Mouse (Mus musculus): Measurements from ENCODE around the gene Tnfrsf9.
A peak's percentile ranks its signal among the peaks of the same experiment; 100 is the strongest.
"Not testable (repeated sequence)": the region's sequence is repeated elsewhere in the genome, so short reads cannot be mapped to it uniquely, and the experiment has no call there.

Tnfrsf9 gene

GRCm38 (mm10) chr4:150914290-150914733, at the start of gene Tnfrsf9, which contains the start of gene Park7:
Gene Tnfrsf9, plus strand, starts transcription at chr4:150914562.
Gene Park7, minus strand, starts transcription at chr4:150914437.
- peak; percentile 86 to 93 for DNase-seq (ENCODE audit: low spot score in 2 of 2)

GRCm38 (mm10) chr4:150865371-150865770, 49.0 kb upstream of the Tnfrsf9 start:
- no peak for DNase-seq (ENCODE audit: low spot score in 2 of 2)

GRCm38 (mm10) chr4:150866069-150866468, 48.3 kb upstream of the Tnfrsf9 start:
- no peak for DNase-seq (ENCODE audit: low spot score in 2 of 2)

GRCm38 (mm10) chr4:150866494-150866893, 47.9 kb upstream of the Tnfrsf9 start:
- DNase-seq (ENCODE audit: low spot score in 2 of 2): no peak

GRCm38 (mm10) chr4:150868161-150868560, 46.2 kb upstream of the Tnfrsf9 start:
- DNase-seq (ENCODE audit: low spot score in 2 of 2): no peak

- DNase-seq (ENCODE audit: low spot score in 2 of 2): no peak
Measured at GRCm38 (mm10) chr4:150868859-150869258, 45.5 kb upstream of the Tnfrsf9 start.

- no peak for DNase-seq (ENCODE audit: low spot score in 2 of 2)
Measured at GRCm38 (mm10) chr4:150869276-150870197, 44.8 kb upstream of the Tnfrsf9 start.

GRCm38 (mm10) chr4:150870963-150871391, 43.4 kb upstream of the Tnfrsf9 start:
- DNase-seq (ENCODE audit: low spot score in 2 of 2): peak; percentile 29 to 54

GRCm38 (mm10) chr4:150871392-150872138, 42.8 kb upstream of the Tnfrsf9 start:
- peak; percentile 40 to 57 for DNase-seq (ENCODE audit: low spot score in 2 of 2)

GRCm38 (mm10) chr4:150872139-150872651, 42.2 kb upstream of the Tnfrsf9 start:
- DNase-seq (ENCODE audit: low spot score in 2 of 2): peak in 1 of 2 experiments; percentile 32

GRCm38 (mm10) chr4:150872681-150873080, 41.7 kb upstream of the Tnfrsf9 start:
- no peak for DNase-seq (ENCODE audit: low spot score in 2 of 2)

- not testable (repeated sequence) for DNase-seq (ENCODE audit: low spot score in 2 of 2)
Measured at GRCm38 (mm10) chr4:150874416-150874815, 39.9 kb upstream of the Tnfrsf9 start.

- no peak for DNase-seq (ENCODE audit: low spot score in 2 of 2)
Measured at GRCm38 (mm10) chr4:150875393-150875792, 39.0 kb upstream of the Tnfrsf9 start.

- no peak for DNase-seq (ENCODE audit: low spot score in 2 of 2)
Measured at GRCm38 (mm10) chr4:150879631-150880030, 34.7 kb upstream of the Tnfrsf9 start.

GRCm38 (mm10) chr4:150880364-150880763, 34.0 kb upstream of the Tnfrsf9 start:
- no peak for DNase-seq (ENCODE audit: low spot score in 2 of 2)

- DNase-seq (ENCODE audit: low spot score in 2 of 2): no peak
Measured at GRCm38 (mm10) chr4:150882632-150883031, 31.7 kb upstream of the Tnfrsf9 start.

- no peak for DNase-seq (ENCODE audit: low spot score in 2 of 2)
Measured at GRCm38 (mm10) chr4:150887903-150888302, 26.5 kb upstream of the Tnfrsf9 start.

- DNase-seq (ENCODE audit: low spot score in 2 of 2): no peak
Measured at GRCm38 (mm10) chr4:150888492-150888891, 25.9 kb upstream of the Tnfrsf9 start.

- DNase-seq (ENCODE audit: low spot score in 2 of 2): no peak
Measured at GRCm38 (mm10) chr4:150889273-150889954, 24.9 kb upstream of the Tnfrsf9 start.

- DNase-seq (ENCODE audit: low spot score in 2 of 2): peak in 1 of 2 experiments; percentile 52
Measured at GRCm38 (mm10) chr4:150889955-150890315, 24.4 kb upstream of the Tnfrsf9 start.

- no peak for DNase-seq (ENCODE audit: low spot score in 2 of 2)
Measured at GRCm38 (mm10) chr4:150891308-150891707, 23.1 kb upstream of the Tnfrsf9 start.

Data from urinary bladder, adult 18-20 months (tissue).